Mouse (Mus musculus) lung, embryonic 15.5 days (tissue): ENCODE measurements around the gene Esp22. TPM values are rescaled to one million over a fixed set of nuclear protein-coding genes. Genes with fewer than 3 reads are reported as not detected.
"Not testable (repeated sequence)": the region's sequence is repeated elsewhere in the genome, so short reads cannot be mapped to it uniquely, and the experiment has no call there.

Experiments
- ATAC-seq: fragments of 200-750 bp; cut with Nextera tagmentation; 2 replicates; pipeline ENCODE4 v1.8.0; 2017; ENCODE audit warnings: moderate number of reproducible peaks, borderline replicate concordance; ENCODE audit not compliant: low FRiP score, low TSS enrichment; ENCODE audit errors: extremely low read depth
- H3K27ac ChIP-seq: fragments of 300-500 bp; sonication (generic); 2 replicates; pipeline ENCODE4 v1.5.1; 2015; ENCODE audit warnings: moderate library complexity, mild to moderate bottlenecking, inconsistent platforms
- H3K27me3 ChIP-seq: fragments of 300-500 bp; sonication (generic); 2 replicates; pipeline ENCODE4 v1.6.1; 2015; ENCODE audit warnings: inconsistent platforms
- H3K36me3 ChIP-seq: fragments of 300-500 bp; sonication (generic); 2 replicates; pipeline ENCODE4 v1.6.1; 2015; ENCODE audit warnings: inconsistent platforms
- H3K4me1 ChIP-seq: fragments of 300-500 bp; sonication (generic); 2 replicates; pipeline ENCODE4 v1.6.1; 2015; ENCODE audit warnings: inconsistent platforms
- H3K4me2 ChIP-seq: fragments of 300-500 bp; sonication (generic); 2 replicates; pipeline ENCODE4 v1.6.1; 2015; ENCODE audit warnings: inconsistent platforms, mild to moderate bottlenecking, moderate library complexity
- H3K4me3 ChIP-seq: fragments of 300-500 bp; sonication (generic); 2 replicates; pipeline ENCODE4 v1.5.1; 2015; ENCODE audit warnings: mild to moderate bottlenecking, inconsistent platforms
- H3K9ac ChIP-seq: fragments of 300-500 bp; sonication (generic); 2 replicates; pipeline ENCODE4 v1.6.1; 2015; ENCODE audit warnings: inconsistent platforms
- H3K9me3 ChIP-seq: fragments of 300-500 bp; sonication (generic); 2 replicates; pipeline ENCODE4 v1.6.1; 2016; ENCODE audit warnings: inconsistent platforms
- WGBS: fragments of 180-500 bp; shearing (Covaris S2); methylation state at CpG from one replicate; pipeline ENCODE4 v1.1.7; 2015; 5-methylcytosine and 5-hydroxymethylcytosine counted together
- polyA plus RNA-seq: library from polyadenylated mRNA; unstranded; fragments of >200 nt; fragmentation: Nextera tagmentation; extraction: Ambion mirVana; gene quantifications from 2 replicates; pipeline ENCODE4 v1.2.1, GENCODE M21; 2015

The Esp22 gene
- polyA plus RNA-seq: not detected in 2 replicates

DNA sequence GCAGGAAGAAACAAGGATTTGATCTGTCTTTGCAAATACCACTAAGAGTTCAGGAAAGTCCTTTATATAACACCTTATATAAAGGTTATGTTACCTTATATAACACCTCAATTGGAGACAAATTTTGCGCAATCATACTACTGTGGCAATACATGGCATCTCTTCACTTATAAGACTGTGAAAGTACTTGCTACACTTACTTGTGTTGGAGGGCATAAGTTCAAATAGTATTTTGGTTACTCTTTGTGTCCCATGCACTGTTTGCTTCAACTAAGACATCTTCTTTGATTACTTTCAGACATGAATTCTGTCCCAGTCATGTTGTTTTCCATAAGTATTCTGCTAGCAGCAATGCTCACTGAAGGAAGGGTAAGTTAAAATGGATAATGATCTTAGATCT is at the start of gene Esp22:
Gene Esp22, plus strand, starts transcription at position 301 of the 400 bp plus-strand sequence.
- Histone ChIP-seq H3K9me3 (no peaks in the 10 kb centered on the region), H3K9ac (no peak within 1 kb of the TSS), H3K4me3 (no peak within 1 kb of the TSS), H3K36me3 (no peaks in the 10 kb centered on the region), H3K4me2 (no peak within 1 kb of the TSS), H3K4me1 (no peaks in the 10 kb centered on the region), H3K27me3 (no peaks in the 10 kb centered on the region), H3K27ac (no peak within 1 kb of the TSS)
- WGBS: 92% methylated on average over 1 of the region's 1 CpGs
- ATAC-seq: no peak

DNA sequence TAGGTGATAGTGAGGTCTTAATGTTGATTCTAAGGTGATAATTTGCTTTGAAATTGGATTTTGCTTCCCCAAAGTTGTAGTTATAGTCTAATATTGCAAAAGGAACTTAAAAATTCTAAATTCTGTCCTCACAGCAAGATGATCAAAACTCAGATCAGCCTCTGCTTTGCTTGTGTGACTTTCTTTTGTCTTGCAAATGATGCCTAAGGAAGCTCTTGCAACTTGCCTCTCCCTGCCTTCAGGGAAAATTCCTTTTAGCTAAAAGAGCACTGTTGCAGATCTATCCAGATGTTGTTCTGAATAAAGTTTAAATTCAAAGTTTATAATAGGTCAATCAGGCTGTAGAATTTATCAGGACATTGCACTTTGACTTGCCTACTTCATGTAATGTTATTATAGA is 31.5 kb upstream of the Esp22 start:
- Histone ChIP-seq H3K9ac (no peak overlapping the region), H3K4me2 (no peak overlapping the region), H3K27ac (no peak overlapping the region), H3K4me3 (no peak overlapping the region), H3K9me3 (peaks cover 4% of the 10 kb centered on the region; the same call in 1 of the 2 replicates), H3K27me3 (no peaks in the 10 kb centered on the region), H3K36me3 (no peaks in the 10 kb centered on the region), H3K4me1 (no peaks in the 10 kb centered on the region)
- no peak for ATAC-seq

DNA sequence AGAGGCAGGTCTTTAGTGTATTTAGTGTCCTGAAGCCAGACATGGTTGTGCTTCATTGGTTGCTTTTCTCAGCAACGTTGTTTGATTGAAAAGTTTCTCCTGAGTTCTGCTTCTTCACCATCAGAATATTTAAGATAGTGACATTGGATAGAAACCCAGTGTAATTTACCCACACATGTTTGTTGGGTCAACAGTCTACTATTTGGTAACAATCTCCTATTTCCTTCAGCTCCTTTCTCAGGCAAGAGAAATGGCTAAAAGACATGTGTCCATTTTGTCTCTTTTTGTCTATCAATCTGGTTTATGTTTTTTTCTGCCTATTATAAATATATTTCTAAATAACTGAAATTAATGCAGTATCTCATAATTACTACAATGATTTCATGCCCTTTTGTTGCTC is 18.2 kb upstream of the Esp22 start, which contains the start of gene Esp23:
Gene Esp23, minus strand, starts transcription at position 101 of the 400 bp plus-strand sequence.
- no peaks in the 10 kb centered on the region for H3K27me3 ChIP-seq

DNA sequence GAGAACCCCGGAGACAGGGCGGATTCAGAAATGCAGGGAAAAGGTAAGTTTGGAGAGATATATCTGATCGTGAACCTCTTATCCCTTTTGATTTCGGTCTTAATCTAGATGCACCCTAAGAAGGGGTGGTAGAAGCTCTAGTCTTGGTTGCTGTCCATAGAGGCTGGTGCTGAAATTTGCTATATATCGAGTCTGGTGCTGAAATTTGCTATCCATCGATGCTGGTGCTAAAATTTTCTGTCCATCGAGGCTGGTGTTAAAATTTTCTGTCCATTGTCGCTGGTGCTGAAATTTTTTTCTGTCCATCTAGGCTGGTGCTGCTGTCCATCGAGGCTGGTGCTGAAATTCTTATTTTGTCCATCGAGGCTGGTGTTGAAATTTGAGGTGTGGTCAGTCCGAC is 12.0 kb downstream of the Esp22 start:
- H3K4me1 ChIP-seq, H3K9ac ChIP-seq, H3K4me3 ChIP-seq, H3K9me3 ChIP-seq, H3K27ac ChIP-seq, H3K27me3 ChIP-seq, H3K4me2 ChIP-seq, H3K36me3 ChIP-seq, ATAC-seq: not testable (repeated sequence)
- 69% methylated on average over 11 of the region's 11 CpGs for WGBS

More for the DNA sequence above, 18.2 kb upstream of the Esp22 start, which contains the start of gene Esp23:
- Histone ChIP-seq H3K9ac (no peak within 1 kb of the TSS), H3K4me2 (no peak within 1 kb of the TSS), H3K27ac (no peak within 1 kb of the TSS), H3K9me3 (no peaks in the 10 kb centered on the region), H3K4me3 (no peak within 1 kb of the TSS), H3K4me1 (no peaks in the 10 kb centered on the region), H3K36me3 (no peaks in the 10 kb centered on the region)
- no peak for ATAC-seq
- 33% methylated on average over 1 of the region's 1 CpGs for WGBS

DNA sequence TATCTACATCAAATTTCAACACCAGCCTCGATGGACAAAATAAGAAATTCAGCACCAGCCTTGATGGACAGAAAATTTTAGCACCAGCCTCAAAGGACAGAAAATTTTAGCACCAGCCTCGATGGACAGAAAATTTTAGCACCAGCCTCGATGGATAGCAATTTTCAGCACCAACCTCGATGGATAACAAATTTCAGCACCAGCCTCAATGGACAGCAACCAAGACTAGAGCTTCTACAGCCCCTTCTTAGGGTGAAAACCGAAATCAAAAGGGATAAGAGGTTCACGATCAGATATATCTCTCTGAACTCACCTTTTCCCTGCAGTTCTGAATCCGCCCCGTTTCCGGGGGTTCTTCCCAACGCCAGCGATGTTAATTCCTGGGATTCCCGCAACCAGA is 34.0 kb downstream of the Esp22 start:
- not testable (repeated sequence) for H3K36me3 ChIP-seq, H3K4me3 ChIP-seq, H3K9ac ChIP-seq, H3K27ac ChIP-seq, H3K27me3 ChIP-seq, H3K4me2 ChIP-seq, ATAC-seq, H3K4me1 ChIP-seq, H3K9me3 ChIP-seq
- 70% methylated on average over 12 of the region's 12 CpGs for WGBS

Other genes with a start within 250 kb of the Esp22 start
- not detected in 2 replicates for gene Esp24, start 58.6 kb upstream of the Esp22 start, polyA plus RNA-seq
- not detected in 2 replicates for gene Gm21903, start 52.0 kb upstream of the Esp22 start, polyA plus RNA-seq
- gene Esp23, start 18.3 kb upstream of the Esp22 start, polyA plus RNA-seq: not detected in 2 replicates